Mouse (Mus musculus): ENCODE data around the gene Plet1. TPM values are rescaled to one million over a fixed set of nuclear protein-coding genes. Genes with fewer than 3 reads are reported as not detected.

Gene Plet1
- polyA plus RNA-seq, 1 experiment: not detected

DNA sequence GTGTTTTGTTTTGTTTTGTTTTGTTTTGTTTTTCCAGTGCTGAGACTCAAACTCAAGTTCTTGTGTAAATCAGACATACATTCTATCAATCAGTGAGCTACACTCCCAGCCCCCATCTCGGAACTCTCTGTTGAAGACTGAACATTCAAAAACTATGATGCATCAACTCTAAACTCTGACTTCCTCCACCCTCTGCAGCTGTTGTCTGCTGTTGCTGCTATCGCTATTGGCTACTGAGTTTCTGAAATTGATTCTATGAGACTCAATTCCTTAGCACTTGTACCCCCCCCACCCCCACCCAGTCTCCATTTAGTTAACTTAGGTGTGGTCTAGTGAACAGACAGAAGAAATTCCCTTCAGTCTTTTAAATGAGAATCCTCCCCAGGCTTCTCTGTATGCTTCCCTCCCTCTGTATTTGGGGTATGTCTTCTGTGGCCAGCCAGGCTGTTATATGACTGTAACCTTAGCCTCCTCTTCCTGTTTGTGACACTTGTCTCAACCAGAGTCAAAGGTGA, 2.7 kb upstream of the Plet1 start:
- Histone ChIP-seq H3K27ac (ENCODE audit: insufficient read depth, low read length) (no peak overlapping the region), H3K4me3 (ENCODE audit: insufficient read depth, low read length) (no peak overlapping the region), H3K4me1 (ENCODE audit: control insufficient read depth, insufficient read depth, low read length) (no peaks in the 10 kb centered on the region)
- TF ChIP-seq CTCF (IDR thresholded peaks at IDR 0.05; ENCODE audit: borderline replicate concordance, insufficient read depth, low read length): no peak
- TF ChIP-seq POLR2A (IDR thresholded peaks at IDR 0.05; ENCODE audit: low read depth, low read length): no peak

DNA sequence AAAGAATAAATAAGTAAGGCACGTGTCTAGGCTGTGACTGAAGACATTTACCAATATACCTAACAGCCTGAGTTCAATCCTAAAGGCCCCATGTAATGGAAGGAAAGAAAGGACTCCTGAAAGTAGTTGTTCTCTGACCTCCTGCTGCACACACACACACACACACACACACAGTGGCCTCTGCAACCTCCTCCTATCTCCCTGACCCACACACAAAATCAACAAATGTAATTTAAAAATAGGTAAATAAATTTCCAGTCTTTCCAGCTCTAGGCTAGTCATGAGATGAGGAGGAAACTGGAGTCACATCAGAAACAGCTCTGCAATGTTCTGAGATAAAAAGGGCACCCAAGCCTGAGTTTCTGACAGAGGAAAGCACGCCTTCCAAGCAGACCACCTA, 548 bp upstream of the Plet1 start:
- TF ChIP-seq CTCF (IDR thresholded peaks at IDR 0.05; ENCODE audit: borderline replicate concordance, insufficient read depth, low read length) (no peak), POLR2A (IDR thresholded peaks at IDR 0.05; ENCODE audit: low read depth, low read length) (no peak)
- H3K4me3 ChIP-seq (ENCODE audit: insufficient read depth, low read length): no peak overlapping the region
- H3K27ac ChIP-seq (ENCODE audit: insufficient read depth, low read length): no peak overlapping the region
- peaks cover 5% of the 10 kb centered on the region; the same call in 1 of the 2 replicates for H3K4me1 ChIP-seq (ENCODE audit: control insufficient read depth, insufficient read depth, low read length)

DNA sequence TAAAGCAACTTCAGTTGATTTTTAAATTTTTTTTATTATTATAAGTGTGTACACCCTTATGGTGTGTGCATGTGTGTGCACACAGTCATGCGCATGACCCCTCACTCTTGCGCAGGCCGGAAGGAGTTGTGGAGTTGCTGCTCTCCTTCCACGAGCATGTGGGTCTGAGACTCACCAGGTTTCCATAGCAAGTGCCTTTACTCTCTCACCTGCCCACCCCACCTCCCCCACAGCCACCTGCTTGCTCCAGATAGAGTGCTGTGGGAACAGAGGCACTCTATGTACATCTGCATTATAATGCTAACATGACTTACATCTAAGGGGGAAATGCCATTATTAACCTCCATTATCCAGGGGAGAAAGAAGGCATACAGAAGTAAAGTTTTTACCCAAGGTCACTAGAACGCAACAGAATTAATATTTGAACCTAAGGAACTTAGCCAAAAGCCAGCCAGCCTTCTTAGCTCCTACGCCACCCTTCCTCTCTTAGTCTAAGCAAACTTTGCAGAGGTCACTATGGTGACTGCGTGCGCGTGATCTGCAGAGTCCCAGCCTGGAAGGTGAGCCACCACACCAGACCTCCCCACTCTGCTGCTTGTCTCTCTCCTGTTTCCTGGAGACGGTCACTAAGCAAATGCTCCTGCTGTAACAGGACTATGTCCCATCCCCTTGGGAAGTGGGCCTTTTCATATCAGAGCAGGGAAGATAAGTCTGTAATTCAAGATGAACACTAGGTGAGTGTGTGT, 1.3 kb downstream of the Plet1 start:
- Histone ChIP-seq H3K27ac (ENCODE audit: insufficient read depth, low read length) (no peak overlapping the region), H3K4me3 (ENCODE audit: insufficient read depth, low read length) (no peak overlapping the region), H3K4me1 (ENCODE audit: control insufficient read depth, insufficient read depth, low read length) (peaks cover 5% of the 10 kb centered on the region; the same call in 1 of the 2 replicates)
- TF ChIP-seq POLR2A (IDR thresholded peaks at IDR 0.05; ENCODE audit: low read depth, low read length): no peak
- no peak for TF ChIP-seq CTCF (IDR thresholded peaks at IDR 0.05; ENCODE audit: borderline replicate concordance, insufficient read depth, low read length)

DNA sequence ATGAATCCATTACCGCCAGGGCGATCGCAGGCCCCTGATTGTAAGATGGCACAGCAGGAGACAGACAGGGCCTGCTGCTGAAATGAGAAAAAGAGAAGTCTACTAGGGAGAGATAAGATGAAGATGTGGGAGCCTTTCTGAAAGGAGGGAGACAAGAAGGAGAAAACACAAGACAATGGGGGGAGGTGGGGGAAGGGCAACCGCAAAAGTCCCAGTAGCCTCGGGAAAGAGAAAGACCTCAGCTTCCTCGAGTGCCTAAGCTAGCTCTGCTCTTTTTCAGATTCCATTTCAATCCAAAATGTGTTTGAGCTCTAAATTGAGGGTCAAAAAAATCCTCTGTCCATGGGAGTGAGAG, 1.8 kb downstream of the Plet1 start:
- TF ChIP-seq CTCF (IDR thresholded peaks at IDR 0.05; ENCODE audit: borderline replicate concordance, insufficient read depth, low read length): no peak
- H3K4me1 ChIP-seq (ENCODE audit: control insufficient read depth, insufficient read depth, low read length): peaks cover 5% of the 10 kb centered on the region; the same call in 1 of the 2 replicates
- H3K4me3 ChIP-seq (ENCODE audit: insufficient read depth, low read length): no peak overlapping the region
- no peak overlapping the region for H3K27ac ChIP-seq (ENCODE audit: insufficient read depth, low read length)

DNA sequence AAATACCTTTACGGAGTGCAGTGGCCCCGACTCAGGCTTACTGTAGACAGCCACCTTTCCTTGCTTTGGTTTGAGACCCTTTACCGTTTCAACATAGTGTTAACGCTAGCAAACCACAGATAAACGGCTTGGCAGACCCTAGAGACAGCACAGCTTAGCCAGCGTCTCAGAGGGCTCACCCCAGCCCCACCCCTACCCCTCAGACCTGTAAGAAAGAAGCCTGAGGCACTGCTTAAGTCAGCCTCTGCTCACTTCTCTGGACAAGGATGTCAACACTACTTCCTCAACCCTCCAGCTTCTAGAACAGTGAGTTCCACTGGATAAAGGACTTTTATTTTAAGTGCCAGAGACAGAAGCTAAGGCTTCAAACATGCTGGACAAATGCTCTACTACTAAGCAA, 2.2 kb downstream of the Plet1 start:
- no peak overlapping the region for H3K27ac ChIP-seq (ENCODE audit: insufficient read depth, low read length)
- peaks cover 5% of the 10 kb centered on the region; the same call in 1 of the 2 replicates for H3K4me1 ChIP-seq (ENCODE audit: control insufficient read depth, insufficient read depth, low read length)
- H3K4me3 ChIP-seq (ENCODE audit: insufficient read depth, low read length): no peak overlapping the region
- TF ChIP-seq CTCF (IDR thresholded peaks at IDR 0.05; ENCODE audit: borderline replicate concordance, insufficient read depth, low read length) (no peak), POLR2A (IDR thresholded peaks at IDR 0.05; ENCODE audit: low read depth, low read length) (no peak)

DNA sequence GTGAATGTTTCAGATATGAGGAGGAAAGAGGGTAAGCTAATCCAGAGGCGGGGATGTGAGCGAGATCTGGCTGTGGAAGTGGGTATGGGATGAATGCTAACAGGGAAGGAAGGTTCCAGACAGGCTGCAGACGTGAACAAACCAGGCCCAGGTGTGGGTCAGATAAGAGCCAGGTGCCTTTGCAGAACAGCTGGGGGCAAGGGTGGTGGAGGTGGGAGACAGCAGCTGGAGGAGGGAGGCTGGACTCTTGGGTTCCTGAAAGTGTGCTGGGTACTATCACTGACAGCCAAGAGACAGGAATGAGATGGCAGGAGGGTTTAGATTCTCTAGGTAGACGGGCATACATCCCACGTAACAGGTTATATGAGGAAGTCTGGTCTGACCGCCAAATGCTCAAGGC, 2.8 kb downstream of the Plet1 start:
- Histone ChIP-seq H3K4me3 (ENCODE audit: insufficient read depth, low read length) (no peak overlapping the region), H3K4me1 (ENCODE audit: control insufficient read depth, insufficient read depth, low read length) (peaks cover 5% of the 10 kb centered on the region; the same call in 1 of the 2 replicates), H3K27ac (ENCODE audit: insufficient read depth, low read length) (no peak overlapping the region)
- no peak for TF ChIP-seq POLR2A (IDR thresholded peaks at IDR 0.05; ENCODE audit: low read depth, low read length)
- no peak for TF ChIP-seq CTCF (IDR thresholded peaks at IDR 0.05; ENCODE audit: borderline replicate concordance, insufficient read depth, low read length)

DNA sequence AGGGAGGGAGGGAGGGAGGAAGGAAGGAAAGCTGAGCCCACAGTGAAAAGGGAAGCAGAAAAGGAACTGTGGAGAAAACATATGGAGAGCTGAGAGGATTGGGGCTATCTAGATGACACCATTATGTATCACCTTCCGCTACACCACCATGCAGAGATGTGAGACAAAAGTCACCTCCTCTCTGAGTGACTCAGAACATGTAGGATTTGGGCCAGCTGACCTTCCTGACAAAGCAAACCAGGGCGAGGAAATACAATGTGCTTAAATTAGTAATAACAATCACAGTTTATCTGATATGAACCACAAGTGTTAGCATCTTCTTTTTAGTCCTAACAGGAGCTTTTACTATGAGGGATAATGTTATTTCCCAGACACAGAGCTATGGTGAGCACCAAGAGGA, 3.2 kb downstream of the Plet1 start:
- no peak for TF ChIP-seq POLR2A (IDR thresholded peaks at IDR 0.05; ENCODE audit: low read depth, low read length)
- TF ChIP-seq CTCF (IDR thresholded peaks at IDR 0.05; ENCODE audit: borderline replicate concordance, insufficient read depth, low read length): no peak
- no peak overlapping the region for H3K4me3 ChIP-seq (ENCODE audit: insufficient read depth, low read length)
- no peak overlapping the region for H3K27ac ChIP-seq (ENCODE audit: insufficient read depth, low read length)
- H3K4me1 ChIP-seq (ENCODE audit: control insufficient read depth, insufficient read depth, low read length): peaks cover 5% of the 10 kb centered on the region; the same call in 1 of the 2 replicates

DNA sequence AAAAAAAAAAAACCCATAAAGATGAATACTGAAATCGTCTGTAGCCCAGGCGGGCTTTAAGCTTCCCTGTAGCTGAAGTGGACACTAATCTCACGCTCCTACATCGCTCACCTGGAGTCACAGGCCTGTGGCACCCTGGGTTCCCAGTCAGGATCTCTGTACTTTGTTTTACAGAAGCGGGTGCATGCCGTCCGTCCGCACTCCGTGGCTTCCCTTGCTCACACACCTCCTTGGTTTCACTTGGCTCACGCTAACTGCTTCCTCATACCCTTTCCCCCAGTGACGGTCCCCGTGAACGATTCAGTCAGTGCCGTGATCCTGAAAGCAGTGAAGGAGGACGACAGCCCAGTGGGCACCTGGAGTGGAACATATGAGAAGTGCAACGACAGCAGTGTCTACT, 4.5 kb downstream of the Plet1 start:
- Histone ChIP-seq H3K27ac (ENCODE audit: insufficient read depth, low read length) (no peak overlapping the region), H3K4me1 (ENCODE audit: control insufficient read depth, insufficient read depth, low read length) (peaks cover 5% of the 10 kb centered on the region; the same call in 1 of the 2 replicates), H3K4me3 (ENCODE audit: insufficient read depth, low read length) (no peak overlapping the region)
- no peak for TF ChIP-seq POLR2A (IDR thresholded peaks at IDR 0.05; ENCODE audit: low read depth, low read length)
- no peak for TF ChIP-seq CTCF (IDR thresholded peaks at IDR 0.05; ENCODE audit: borderline replicate concordance, insufficient read depth, low read length)

DNA sequence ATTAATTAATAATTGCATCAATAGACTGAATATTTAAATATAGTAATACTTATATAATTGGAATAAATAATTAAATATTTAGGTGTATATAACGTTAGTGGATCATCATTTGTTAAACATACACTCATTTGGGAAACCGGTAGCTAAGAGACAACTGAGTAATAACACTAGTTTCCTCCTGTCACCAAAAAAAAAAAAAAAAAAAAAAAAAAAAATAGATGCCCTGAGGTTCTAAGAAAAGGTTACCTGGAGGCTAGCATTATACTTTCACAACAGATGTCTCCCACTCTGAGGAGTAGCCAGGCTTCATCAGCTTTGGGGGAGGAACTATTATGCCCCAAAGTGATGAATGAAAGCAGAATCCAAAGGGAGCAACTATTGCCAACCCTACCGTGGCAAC, 5.5 kb downstream of the Plet1 start:
- TF ChIP-seq CTCF (IDR thresholded peaks at IDR 0.05; ENCODE audit: borderline replicate concordance, insufficient read depth, low read length) (no peak), POLR2A (IDR thresholded peaks at IDR 0.05; ENCODE audit: low read depth, low read length) (no peak)
- H3K4me1 ChIP-seq (ENCODE audit: control insufficient read depth, insufficient read depth, low read length): peaks cover 5% of the 10 kb centered on the region; the same call in 1 of the 2 replicates
- no peak overlapping the region for H3K4me3 ChIP-seq (ENCODE audit: insufficient read depth, low read length)
- no peak overlapping the region for H3K27ac ChIP-seq (ENCODE audit: insufficient read depth, low read length)

DNA sequence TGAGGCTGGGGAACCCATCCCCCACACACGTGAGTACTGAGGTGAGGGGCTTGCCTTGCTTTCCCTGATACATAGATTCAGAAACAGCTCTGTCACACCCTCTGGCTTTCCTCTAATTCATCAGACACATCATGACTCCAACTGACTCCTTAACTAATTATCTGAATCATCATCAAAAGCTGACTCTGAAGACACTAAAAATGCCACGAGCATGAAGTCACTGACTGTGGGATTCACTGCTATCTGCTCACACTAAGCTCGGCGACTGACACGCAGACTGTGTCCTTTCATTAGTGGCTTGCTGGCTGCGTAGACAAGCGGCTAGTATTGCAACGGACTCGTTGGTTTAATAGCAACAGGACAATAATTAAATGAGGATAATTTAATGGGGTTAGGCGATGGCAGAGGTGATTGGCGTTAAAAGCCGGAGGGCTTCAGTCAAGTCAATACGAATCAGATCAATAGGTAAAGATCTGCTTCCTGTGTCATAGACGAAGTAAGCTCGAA, 6.2 kb downstream of the Plet1 start:
- Histone ChIP-seq H3K27ac (ENCODE audit: insufficient read depth, low read length) (no peak overlapping the region), H3K4me1 (ENCODE audit: control insufficient read depth, insufficient read depth, low read length) (peaks cover 5% of the 10 kb centered on the region; the same call in 1 of the 2 replicates), H3K4me3 (ENCODE audit: insufficient read depth, low read length) (no peak overlapping the region)
- TF ChIP-seq POLR2A (IDR thresholded peaks at IDR 0.05; ENCODE audit: low read depth, low read length) (no peak), CTCF (IDR thresholded peaks at IDR 0.05; ENCODE audit: borderline replicate concordance, insufficient read depth, low read length) (no peak)

Data from embryonic fibroblast, embryonic 13.5 days (primary cell).